14 mouse cellular contexts compared by ENCODE assay signal in genomic region chr13:44624716-44625115, GRCm38 (mm10).
DNase-seq lines count a peak whose midpoint lies in the region; ATAC-seq lines count a peak whose summit lies in the region.
"Had no signal": no experiment of that assay in that cellular context is flagged by ENCODE, and none has a peak within 500 bp of the region (broad histone marks: within the 10 kb centered on the region; RNA-seq: fewer than 3 reads in every experiment).

No protein-coding gene starts in this region.

- intact Hi-C loops in heart, postnatal 25 days (cut with DNase I): loop anchor here (5.0 kb wide), 3 partner anchors 57 to 103 kb away; partner anchors contain the start of gene Jarid2

- no peak for ATAC-seq in heart, embryonic 13.5 days (ENCODE audit: extremely low read depth, insufficient number of reproducible peaks, low FRiP score, low TSS enrichment)
- no peak for ATAC-seq in neural tube, embryonic 13.5 days (ENCODE audit: low read depth)
- ATAC-seq in neural tube, embryonic 15.5 days (ENCODE audit: low FRiP score): no peak
- no peak for ATAC-seq in liver, embryonic 11.5 days (replicated peaks; ENCODE audit: low FRiP score)
- ATAC-seq: intestine, embryonic 15.5 days; Patski had no signal

- 51% methylated on average over 13 of the region's 13 CpGs for WGBS in heart, embryonic 13.5 days
- 53% methylated on average over 13 of the region's 13 CpGs for WGBS in neural tube, embryonic 13.5 days
- 59% methylated on average over 13 of the region's 13 CpGs for WGBS in neural tube, embryonic 15.5 days
- 62% methylated on average over 13 of the region's 13 CpGs for WGBS in liver, embryonic 11.5 days

- 0 out of 2 replicates have a peak overlapping the region, but pooled peaks have one; percentile 33 for H3K9ac ChIP-seq in heart, embryonic 13.5 days
- 0 out of 2 replicates have a peak overlapping the region, but pooled peaks have one; percentile 2 for H3K9ac ChIP-seq in neural tube, embryonic 13.5 days
- H3K9ac ChIP-seq in neural tube, embryonic 15.5 days (replicated peaks): no peak overlapping the region
- no peak overlapping the region for H3K9ac ChIP-seq in liver, embryonic 11.5 days (ENCODE audit: low read depth, low read length)
- H3K9ac ChIP-seq: intestine, embryonic 15.5 days had no signal

- peaks cover 64% of the 10 kb centered on the region for H3K4me1 ChIP-seq in heart, embryonic 13.5 days
- peaks cover 26% of the 10 kb centered on the region for H3K4me1 ChIP-seq in neural tube, embryonic 13.5 days (replicated peaks)
- H3K4me1 ChIP-seq in neural tube, embryonic 15.5 days: peaks cover 9% of the 10 kb centered on the region
- 0 out of 2 replicates have a peak, but pooled peaks cover 2% of the 10 kb centered on the region for H3K4me1 ChIP-seq in liver, embryonic 11.5 days (replicated peaks; ENCODE audit: control insufficient read depth, insufficient read depth, low read length)

- H3K4me3 ChIP-seq in heart, embryonic 13.5 days: no peak overlapping the region
- H3K4me3 ChIP-seq in neural tube, embryonic 13.5 days: no peak overlapping the region
- no peak overlapping the region for H3K4me3 ChIP-seq in neural tube, embryonic 15.5 days (replicated peaks)
- no peak overlapping the region for H3K4me3 ChIP-seq in liver, embryonic 11.5 days (ENCODE audit: low read depth, low read length)
- H3K4me3 ChIP-seq: intestine, embryonic 15.5 days had no signal

- no peaks in the 10 kb centered on the region for H3K36me3 ChIP-seq in heart, embryonic 13.5 days
- no peaks in the 10 kb centered on the region for H3K36me3 ChIP-seq in neural tube, embryonic 13.5 days
- no peaks in the 10 kb centered on the region for H3K36me3 ChIP-seq in neural tube, embryonic 15.5 days
- H3K36me3 ChIP-seq in liver, embryonic 11.5 days (ENCODE audit: control insufficient read depth, insufficient read depth, low read length): no peaks in the 10 kb centered on the region
- H3K36me3 ChIP-seq: intestine, embryonic 15.5 days had no signal

- no peak for DNase-seq in heart, postnatal 25 days (ENCODE audit: low spot score)
- DNase-seq in adrenal gland, postnatal 25 days: peak; percentile 32
- DNase-seq in thymus, postnatal 14 days: peak; percentile 58
- DNase-seq in liver, embryonic 11.5 days (ENCODE audit: low spot score): no peak
- DNase-seq: cerebellum, adult 11 months; gastrocnemius, postnatal 10 days; layer of hippocampus, adult 9-11 months; liver; right cerebral cortex, postnatal 25 days had no signal

- no peaks in the 10 kb centered on the region for H3K9me3 ChIP-seq in heart, embryonic 13.5 days
- no peaks in the 10 kb centered on the region for H3K9me3 ChIP-seq in neural tube, embryonic 13.5 days
- no peaks in the 10 kb centered on the region for H3K9me3 ChIP-seq in neural tube, embryonic 15.5 days (replicated peaks)
- no peaks in the 10 kb centered on the region for H3K9me3 ChIP-seq in liver, embryonic 11.5 days (ENCODE audit: control insufficient read depth, low read length)
- H3K9me3 ChIP-seq: intestine, embryonic 15.5 days had no signal

- peak overlapping the region; percentile 85 for H3K27ac ChIP-seq in heart, embryonic 13.5 days (replicated peaks)
- H3K27ac ChIP-seq in neural tube, embryonic 13.5 days (replicated peaks): no peak overlapping the region
- H3K27ac ChIP-seq in neural tube, embryonic 15.5 days (replicated peaks): no peak overlapping the region
- no peak overlapping the region for H3K27ac ChIP-seq in liver, embryonic 11.5 days (ENCODE audit: low read depth, low read length)
- H3K27ac ChIP-seq: intestine, embryonic 15.5 days had no signal

- H3K4me2 ChIP-seq in heart, embryonic 13.5 days: no peak overlapping the region
- no peak overlapping the region for H3K4me2 ChIP-seq in neural tube, embryonic 13.5 days
- H3K4me2 ChIP-seq in neural tube, embryonic 15.5 days: no peak overlapping the region
- no peak overlapping the region for H3K4me2 ChIP-seq in liver, embryonic 11.5 days
- H3K4me2 ChIP-seq: intestine, embryonic 15.5 days had no signal

- H3K27me3 ChIP-seq in heart, embryonic 13.5 days (replicated peaks): no peaks in the 10 kb centered on the region
- H3K27me3 ChIP-seq in neural tube, embryonic 13.5 days: no peaks in the 10 kb centered on the region; the same call in 1 of the 2 replicates
- H3K27me3 ChIP-seq in neural tube, embryonic 15.5 days (replicated peaks): no peaks in the 10 kb centered on the region
- H3K27me3 ChIP-seq in liver, embryonic 11.5 days (replicated peaks; ENCODE audit: control insufficient read depth, insufficient read depth, low read length): no peaks in the 10 kb centered on the region
- H3K27me3 ChIP-seq: intestine, embryonic 15.5 days; Patski had no signal

Comparison
In these comparisons a context has a peak if more than half of its experiments do, and no peak if none do; other contexts are left out.
1. H3K9ac ChIP-seq: peak in heart, embryonic 13.5 days (single experiment) and neural tube, embryonic 13.5 days (single experiment); none in neural tube, embryonic 15.5 days (single experiment) and liver, embryonic 11.5 days (single experiment).
2. DNase-seq: peak in adrenal gland, postnatal 25 days (single experiment) and thymus, postnatal 14 days (single experiment); none in heart, postnatal 25 days (single experiment) and liver, embryonic 11.5 days (single experiment).